Mouse (Mus musculus) heart, postnatal 0 days (tissue): ENCODE data around the gene Prkn.

Source experiments
- CTCF ChIP-seq: IDR thresholded peaks from 2 replicates; pipeline ENCODE4 v1.5.1; 2016; ENCODE audit warnings: antibody characterized with exemption, control low read depth, low read depth
- EP300 ChIP-seq: IDR thresholded peaks from 2 replicates; pipeline ENCODE4 v1.6.1; 2016; ENCODE audit warnings: antibody characterized with exemption, low read depth

DNA sequence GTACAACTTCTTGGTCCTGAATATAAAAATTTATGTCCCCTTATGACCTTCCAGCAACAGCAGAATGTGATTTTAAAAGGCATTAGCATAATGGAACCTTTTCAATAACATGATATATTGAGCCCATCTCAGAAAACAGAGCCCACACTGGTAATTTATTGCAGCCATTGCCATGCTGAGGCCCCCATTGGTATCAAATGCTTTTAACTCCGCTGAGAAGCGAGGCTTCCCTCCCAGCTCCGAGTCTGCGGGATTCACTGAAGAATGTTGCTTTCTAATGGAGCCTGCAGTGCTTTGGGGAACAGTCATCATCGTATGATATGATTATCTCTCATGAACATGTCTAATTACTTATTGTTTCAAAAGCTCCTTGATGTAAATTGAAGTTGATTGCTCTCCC, 421.5 kb downstream of the Prkn start:
- TF ChIP-seq EP300 (no peak), CTCF (no peak)
